Mouse (Mus musculus) gastrocnemius, adult 18-20 months (tissue): ENCODE results near the gene Ppp2r5c. TPM values are rescaled to one million over a fixed set of nuclear protein-coding genes. Genes with fewer than 3 reads are reported as not detected.

Source experiments
- DNase-seq: peaks from one replicate; pipeline ENCODE4 v3.0.0; 2021; ENCODE audit warnings: low spot score
- total RNA-seq, 2 experiments: library from RNA; stranded (reverse); gene quantifications; 2 replicates each; pipeline ENCODE4 v1.2.3; 2021

The Ppp2r5c gene
- total RNA-seq, 2 experiments from 2014 or later: 66.5 to 75.7 TPM

DNA sequence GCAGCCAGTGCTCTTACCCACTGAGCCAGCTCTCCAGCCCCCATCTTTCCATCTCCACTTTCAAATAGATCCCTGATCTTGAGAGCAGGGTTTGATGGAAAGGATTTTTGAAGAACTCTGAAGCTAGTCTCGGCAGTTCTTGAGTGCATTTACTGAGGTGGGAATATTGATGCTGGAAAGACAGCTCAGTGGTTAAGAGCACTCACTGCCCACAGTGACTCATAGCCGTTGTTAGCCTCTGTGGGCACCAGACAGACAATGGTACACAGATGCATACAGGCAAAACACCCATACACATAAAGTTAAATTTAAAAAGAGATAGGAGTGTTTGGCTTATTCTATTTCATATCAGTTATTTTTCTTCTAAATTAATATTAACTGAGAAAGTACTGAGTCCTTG, 159.8 kb downstream of the Ppp2r5c start:
- no peak for DNase-seq

DNA sequence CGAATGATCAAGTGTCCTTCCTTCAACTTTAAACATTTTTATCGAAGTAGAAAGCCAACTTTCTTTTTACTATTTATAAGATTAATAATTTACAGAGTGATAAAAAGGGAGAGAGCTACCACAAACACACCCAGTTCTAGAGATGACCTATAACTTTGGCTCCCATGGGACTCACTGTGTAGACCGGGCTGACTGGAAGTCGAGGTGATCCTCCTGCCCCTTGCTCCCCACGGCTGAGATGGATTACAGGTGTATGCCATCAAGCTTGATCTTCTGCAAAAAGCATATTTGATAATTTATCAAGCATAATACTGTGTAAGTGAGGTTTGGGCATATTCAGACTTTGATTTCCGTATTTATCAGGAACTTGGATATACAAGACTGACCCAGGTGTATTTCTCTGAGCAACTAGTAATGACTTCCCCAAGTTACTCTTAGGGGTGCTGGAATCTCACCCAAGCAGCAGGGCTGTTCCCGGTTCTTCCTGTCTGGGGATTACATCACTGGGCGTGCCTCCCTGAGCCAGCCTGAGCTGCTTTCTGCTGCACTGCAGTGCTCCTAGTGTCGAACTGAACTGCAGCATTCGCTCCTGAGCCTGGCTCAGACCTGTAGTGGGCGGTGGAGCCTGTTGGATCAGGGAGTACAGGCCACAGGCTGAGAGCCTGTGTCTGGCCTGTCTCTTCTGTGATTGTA, 161.7 kb downstream of the Ppp2r5c start:
- DNase-seq: peak; percentile 71

GRCm38 (mm10) chr12:110609153-110609497, 162.2 kb downstream of the Ppp2r5c start:
- no peak for DNase-seq

- no peak for DNase-seq
Measured at GRCm38 (mm10) chr12:110610713-110611112, 163.8 kb downstream of the Ppp2r5c start.

- DNase-seq: no peak
Measured at GRCm38 (mm10) chr12:110630056-110630455, 183.1 kb downstream of the Ppp2r5c start.

Other genes with a start within 250 kb of the Ppp2r5c start
- under 1 TPM; 0.14 to 0.32 TPM for gene Dio3, start 168.1 kb upstream of the Ppp2r5c start, total RNA-seq
- 10 to 100 TPM; 64.3 to 70.9 TPM for gene Dync1h1, start 154.3 kb downstream of the Ppp2r5c start, total RNA-seq
- not detected for gene 1700001K19Rik, start 235.5 kb downstream of the Ppp2r5c start, total RNA-seq